Mouse (Mus musculus) embryonic facial prominence, embryonic 11.5 days (tissue): ENCODE data around the gene Nmrk1. TPM values are rescaled to one million over a fixed set of nuclear protein-coding genes. Genes with fewer than 3 reads are reported as not detected.

Experiments
- ATAC-seq: fragments of 200-750 bp; cut with Nextera tagmentation; replicated peaks from 2 replicates; pipeline ENCODE4 v1.8.0; 2017; ENCODE audit warnings: low read depth; ENCODE audit not compliant: insufficient number of reproducible peaks, low FRiP score, low TSS enrichment
- DNase-seq: peaks from one replicate; pipeline ENCODE4 v3.0.0-alpha.2; 2015; ENCODE audit warnings: low spot score
- H3K27ac ChIP-seq: fragments of 300-500 bp; sonication (generic); replicated peaks from 2 replicates; pipeline ENCODE4 v1.5.1; 2014; ENCODE audit warnings: mild to moderate bottlenecking, low read depth, low read length, control low read depth
- H3K27me3 ChIP-seq: fragments of 300-500 bp; sonication (generic); 2 replicates; pipeline ENCODE4 v1.6.1; 2014; ENCODE audit warnings: mild to moderate bottlenecking, low read length, moderate library complexity, mixed read lengths; ENCODE audit not compliant: control insufficient read depth, insufficient read depth
- H3K36me3 ChIP-seq: fragments of 300-500 bp; sonication (generic); replicated peaks from 2 replicates; pipeline ENCODE4 v1.6.1; 2014; ENCODE audit warnings: low read depth, mild to moderate bottlenecking, low read length, moderate library complexity, mixed read lengths; ENCODE audit not compliant: control insufficient read depth, insufficient read depth
- H3K4me1 ChIP-seq: fragments of 300-500 bp; sonication (generic); 2 replicates; pipeline ENCODE4 v1.6.1; 2014; ENCODE audit warnings: low read length, mixed read lengths; ENCODE audit not compliant: control insufficient read depth, insufficient read depth
- H3K4me2 ChIP-seq: fragments of 300-500 bp; sonication (generic); 2 replicates; pipeline ENCODE4 v1.6.1; 2014; ENCODE audit warnings: low read depth, mild to moderate bottlenecking, control low read depth, low read length, moderate library complexity
- H3K4me3 ChIP-seq: fragments of 300-500 bp; sonication (generic); 2 replicates; pipeline ENCODE4 v1.5.1; 2014; ENCODE audit warnings: low read depth, low read length, control low read depth
- H3K9ac ChIP-seq: fragments of 300-500 bp; sonication (generic); replicated peaks from 2 replicates; pipeline ENCODE4 v1.6.1; 2014; ENCODE audit warnings: mild to moderate bottlenecking, control low read depth, low read length
- H3K9me3 ChIP-seq: fragments of 300-500 bp; sonication (generic); replicated peaks from 2 replicates; pipeline ENCODE4 v1.6.1; 2016; ENCODE audit warnings: mild to moderate bottlenecking, low read length, inconsistent platforms, mixed read lengths; ENCODE audit not compliant: control insufficient read depth
- WGBS: fragments of 180-500 bp; shearing (Covaris S2); extraction: QIAGEN DNeasy Blood & Tissue Kit; methylation state at CpG from one replicate; pipeline ENCODE4 v1.1.7; 2014; 5-methylcytosine and 5-hydroxymethylcytosine counted together
- polyA plus RNA-seq: library from polyadenylated mRNA; unstranded; fragments of >200 nt; fragmentation: Nextera tagmentation; extraction: Ambion mirVana; gene quantifications from 2 replicates; pipeline ENCODE4 v1.2.1, GENCODE M21; 2014

Gene Nmrk1
- polyA plus RNA-seq, 1 experiment from 2014 or later = 5.1 TPM

- DNase-seq = no peak
- Histone ChIP-seq H3K9ac (no peak overlapping the region), H3K27me3 (no peaks in the 10 kb centered on the region), H3K36me3 (no peaks in the 10 kb centered on the region), H3K4me2 (no peak overlapping the region), H3K4me1 (no peaks in the 10 kb centered on the region), H3K27ac (no peak overlapping the region), H3K4me3 (no peak overlapping the region), H3K9me3 (no peaks in the 10 kb centered on the region)
- 75% methylated on average over 8 of the region's 8 CpGs for WGBS
- ATAC-seq = no peak
These were observed 32.7 kb upstream of the Nmrk1 start for GRCm38 (mm10) chr19:18599051-18599450.

DNA sequence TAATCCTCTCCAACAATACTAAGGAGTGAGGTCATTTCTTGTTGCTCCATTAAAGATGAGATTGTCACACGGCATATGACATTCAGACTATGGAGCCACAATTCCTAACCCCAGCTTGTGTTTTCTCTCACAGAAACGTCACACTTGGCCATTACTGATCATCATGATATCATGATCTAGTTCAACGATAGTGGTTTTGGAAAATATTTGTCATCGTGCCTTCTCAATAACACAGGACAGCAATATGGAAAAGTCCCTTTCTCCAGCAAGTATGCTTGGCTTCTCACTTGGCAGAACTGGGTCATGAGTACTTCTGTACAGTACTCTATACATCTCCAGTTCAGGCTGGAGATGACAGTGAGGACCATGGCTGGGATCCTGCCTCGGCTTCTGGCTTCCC lies 32.1 kb upstream of the Nmrk1 start:
- DNase-seq = no peak
- Histone ChIP-seq H3K27me3 (no peaks in the 10 kb centered on the region), H3K9ac (no peak overlapping the region), H3K36me3 (no peaks in the 10 kb centered on the region), H3K4me3 (no peak overlapping the region), H3K4me2 (no peak overlapping the region), H3K27ac (no peak overlapping the region), H3K4me1 (no peaks in the 10 kb centered on the region), H3K9me3 (no peaks in the 10 kb centered on the region)
- WGBS = 87% methylated on average over 5 of the region's 5 CpGs
- no peak for ATAC-seq

GRCm38 (mm10) chr19:18600611-18601010 lies 31.1 kb upstream of the Nmrk1 start:
- no peaks in the 10 kb centered on the region for H3K27me3 ChIP-seq
- no peaks in the 10 kb centered on the region for H3K36me3 ChIP-seq
- ATAC-seq = no peak; the same call in 1 of the 2 replicates
- H3K9ac ChIP-seq = no peak overlapping the region
- no peak overlapping the region for H3K27ac ChIP-seq
- H3K4me2 ChIP-seq = no peak overlapping the region
- no peaks in the 10 kb centered on the region for H3K4me1 ChIP-seq
- H3K4me3 ChIP-seq = no peak overlapping the region
- DNase-seq = no peak
- no peaks in the 10 kb centered on the region for H3K9me3 ChIP-seq
- 91% methylated on average over 9 of the region's 9 CpGs for WGBS

DNA sequence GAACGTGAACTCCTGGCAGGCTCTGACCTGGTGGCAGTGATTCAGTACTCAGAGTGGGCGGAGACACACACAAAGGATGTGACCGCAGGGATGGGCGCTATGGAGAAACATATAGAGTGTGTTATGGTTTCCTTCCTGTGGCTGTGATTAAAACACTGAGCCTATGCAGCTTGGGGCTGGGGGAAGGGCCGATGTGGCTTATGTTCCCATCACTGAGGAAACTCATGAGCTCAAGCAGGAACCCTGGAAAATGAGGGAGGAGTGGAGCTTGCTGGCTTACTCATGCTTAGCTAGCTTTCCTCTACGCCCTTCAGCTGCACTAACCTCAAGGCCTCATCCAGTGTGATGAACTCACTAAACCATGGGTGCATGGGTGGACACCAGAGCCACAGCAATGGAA lies 28.7 kb upstream of the Nmrk1 start:
- ATAC-seq (no peak), DNase-seq (no peak)
- H3K4me3 ChIP-seq = no peak overlapping the region
- no peak overlapping the region for H3K4me2 ChIP-seq
- H3K9ac ChIP-seq = no peak overlapping the region
- WGBS = 85% methylated on average over 6 of the region's 6 CpGs
- H3K4me1 ChIP-seq = no peaks in the 10 kb centered on the region
- no peak overlapping the region for H3K27ac ChIP-seq
- no peaks in the 10 kb centered on the region for H3K27me3 ChIP-seq
- H3K36me3 ChIP-seq = no peaks in the 10 kb centered on the region
- no peaks in the 10 kb centered on the region for H3K9me3 ChIP-seq

DNA sequence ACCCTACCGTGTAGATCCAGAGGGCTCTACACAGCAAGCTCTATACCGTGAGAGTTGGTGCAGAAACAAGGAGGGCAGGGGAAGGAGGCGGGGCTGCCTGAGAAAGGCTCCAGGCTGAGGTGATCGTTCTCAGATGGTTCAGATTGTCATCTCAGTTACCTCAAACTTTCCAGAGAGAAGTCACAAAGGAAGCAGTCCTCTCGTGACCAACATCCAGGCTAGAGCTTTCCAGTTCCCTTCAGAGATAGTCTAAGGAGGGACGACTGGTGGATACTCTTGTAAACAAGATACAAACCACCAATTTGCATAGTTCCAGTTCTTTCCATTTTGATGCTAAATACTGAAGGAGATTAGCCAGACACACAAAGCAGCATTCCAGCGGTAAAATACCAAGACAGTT lies 23.8 kb upstream of the Nmrk1 start:
- Histone ChIP-seq H3K27me3 (no peaks in the 10 kb centered on the region), H3K4me1 (no peaks in the 10 kb centered on the region), H3K4me3 (no peak overlapping the region), H3K9me3 (no peaks in the 10 kb centered on the region), H3K9ac (no peak overlapping the region), H3K36me3 (no peaks in the 10 kb centered on the region), H3K27ac (no peak overlapping the region), H3K4me2 (no peak overlapping the region)
- ATAC-seq = no peak
- DNase-seq = no peak
- 51% methylated on average over 7 of the region's 7 CpGs for WGBS

GRCm38 (mm10) chr19:18608975-18609374 lies 22.8 kb upstream of the Nmrk1 start:
- Histone ChIP-seq H3K36me3 (no peaks in the 10 kb centered on the region), H3K4me3 (no peak overlapping the region), H3K4me1 (no peaks in the 10 kb centered on the region), H3K27me3 (no peaks in the 10 kb centered on the region), H3K27ac (no peak overlapping the region), H3K9me3 (no peaks in the 10 kb centered on the region), H3K9ac (no peak overlapping the region), H3K4me2 (no peak overlapping the region)
- ATAC-seq (no peak), DNase-seq (no peak)
- WGBS = 55% methylated on average over 6 of the region's 6 CpGs

- WGBS = 83% methylated on average over 7 of the region's 7 CpGs
- DNase-seq (no peak), ATAC-seq (no peak)
- H3K9me3 ChIP-seq = no peaks in the 10 kb centered on the region
- no peaks in the 10 kb centered on the region for H3K27me3 ChIP-seq
- H3K9ac ChIP-seq = no peak overlapping the region
- no peaks in the 10 kb centered on the region for H3K36me3 ChIP-seq
- no peak overlapping the region for H3K27ac ChIP-seq
- H3K4me3 ChIP-seq = no peak overlapping the region
- no peak overlapping the region for H3K4me2 ChIP-seq
- no peaks in the 10 kb centered on the region for H3K4me1 ChIP-seq
These were observed 17.4 kb upstream of the Nmrk1 start for GRCm38 (mm10) chr19:18614337-18614736.

GRCm38 (mm10) chr19:18615680-18616240 lies 16.0 kb upstream of the Nmrk1 start:
- Histone ChIP-seq H3K27ac (no peak overlapping the region), H3K36me3 (no peaks in the 10 kb centered on the region), H3K4me1 (no peaks in the 10 kb centered on the region), H3K9ac (no peak overlapping the region), H3K9me3 (no peaks in the 10 kb centered on the region), H3K4me3 (no peak overlapping the region), H3K27me3 (no peaks in the 10 kb centered on the region), H3K4me2 (no peak overlapping the region)
- ATAC-seq = no peak
- WGBS = 71% methylated on average over 9 of the region's 9 CpGs
- DNase-seq = no peak
